Comparison of ENCODE assay signal across 9 mouse cellular contexts in the genomic region with DNA sequence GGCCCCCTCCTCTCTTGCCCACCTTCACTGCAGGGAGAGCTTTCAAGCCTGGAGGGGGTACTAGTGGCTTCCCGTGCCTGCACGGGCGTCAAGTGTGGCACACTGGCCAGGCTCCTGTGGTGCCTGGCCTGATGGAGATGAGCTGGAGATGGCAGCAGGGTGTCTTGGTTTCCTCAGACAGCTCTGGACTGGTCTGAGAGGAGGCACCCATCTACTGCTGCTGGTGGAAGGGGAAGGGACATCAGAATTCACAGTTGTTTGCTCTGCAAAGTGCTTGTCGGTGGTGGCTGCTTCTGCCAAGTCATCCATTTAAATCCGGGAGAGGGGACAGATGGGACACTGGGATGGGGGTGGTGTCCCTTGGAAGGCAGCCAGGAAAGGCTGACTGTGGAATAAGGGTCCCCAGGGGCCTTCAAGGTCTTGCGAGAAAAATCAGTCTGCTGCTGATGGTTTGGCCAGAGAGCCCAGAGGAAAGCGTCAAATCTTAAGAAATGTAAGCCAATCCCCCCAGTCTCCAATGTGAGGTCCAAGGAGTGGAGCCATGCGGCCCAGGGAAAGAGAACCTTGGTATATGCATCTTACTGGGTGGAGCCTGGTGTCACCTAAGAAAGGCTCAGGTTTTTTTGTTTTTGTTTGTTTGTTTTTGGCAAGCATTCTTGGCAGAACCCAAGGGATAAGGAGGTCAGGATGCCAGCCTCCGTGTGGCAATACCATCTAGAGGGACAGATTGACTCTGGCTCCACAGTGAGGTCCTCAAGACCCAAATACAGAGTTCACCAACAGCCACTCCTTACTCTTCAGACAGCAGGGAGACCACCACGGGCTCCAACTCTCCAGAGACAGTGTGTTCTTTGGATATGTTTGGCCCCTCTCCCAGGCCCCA. TPM values are rescaled to one million over a fixed set of nuclear protein-coding genes. Genes with fewer than 3 reads are reported as not detected.
DNase-seq lines count a peak whose midpoint lies in the region; ATAC-seq and TF ChIP-seq lines count a peak whose summit lies in the region.
"Had no signal": no experiment of that assay in that cellular context is flagged by ENCODE, and none has a peak within 500 bp of the region (broad histone marks: within the 10 kb centered on the region; RNA-seq: fewer than 3 reads in every experiment).

No protein-coding gene starts in this region.

- WGBS in hindbrain, embryonic 13.5 days = 51% methylated on average over 10 of the region's 10 CpGs
- 82% methylated on average over 10 of the region's 10 CpGs for WGBS in hindbrain, embryonic 10.5 days
- 62% methylated on average over 10 of the region's 10 CpGs for WGBS in stomach, embryonic 16.5 days
- WGBS in stomach, postnatal 0 days = 67% methylated on average over 10 of the region's 10 CpGs
- WGBS in forebrain, embryonic 11.5 days = 86% methylated on average over 10 of the region's 10 CpGs

- no peaks in the 10 kb centered on the region for H3K27me3 ChIP-seq in hindbrain, embryonic 13.5 days
- no peaks in the 10 kb centered on the region for H3K27me3 ChIP-seq in hindbrain, embryonic 10.5 days (ENCODE audit: insufficient read depth, poor library complexity, severe bottlenecking)
- no peaks in the 10 kb centered on the region for H3K27me3 ChIP-seq in stomach, embryonic 16.5 days (ENCODE audit: control insufficient read depth, insufficient read depth, low read length)
- no peaks in the 10 kb centered on the region for H3K27me3 ChIP-seq in stomach, postnatal 0 days (ENCODE audit: control insufficient read depth, insufficient read depth, low read length)
- no peaks in the 10 kb centered on the region for H3K27me3 ChIP-seq in forebrain, embryonic 11.5 days (ENCODE audit: control insufficient read depth, insufficient read depth, low read length)

- no peak for TF ChIP-seq CTCF in stomach, postnatal 0 days (IDR thresholded peaks at IDR 0.05; ENCODE audit: low read depth)

- no peaks in the 10 kb centered on the region for H3K9me3 ChIP-seq in hindbrain, embryonic 13.5 days
- no peaks in the 10 kb centered on the region for H3K9me3 ChIP-seq in hindbrain, embryonic 10.5 days
- H3K9me3 ChIP-seq in stomach, embryonic 16.5 days (replicated peaks; ENCODE audit: control insufficient read depth, low read length) = no peaks in the 10 kb centered on the region
- no peaks in the 10 kb centered on the region for H3K9me3 ChIP-seq in stomach, postnatal 0 days (ENCODE audit: control insufficient read depth, low read length)
- H3K9me3 ChIP-seq in forebrain, embryonic 11.5 days (ENCODE audit: control insufficient read depth, low read length) = no peaks in the 10 kb centered on the region

- ATAC-seq in hindbrain, embryonic 13.5 days (ENCODE audit: low FRiP score) = no peak
- ATAC-seq in stomach, embryonic 16.5 days (ENCODE audit: insufficient read depth, low FRiP score) = peak; percentile 48; the same call in 1 of the 2 replicates
- no peak for ATAC-seq in stomach, postnatal 0 days (ENCODE audit: low FRiP score, low TSS enrichment)
- ATAC-seq in inflammation-experienced regulatory T-cells, adult 6 months = no peak
- no peak for ATAC-seq in forebrain, embryonic 11.5 days (replicated peaks; ENCODE audit: low FRiP score)

- peaks cover 25% of the 10 kb centered on the region for H3K36me3 ChIP-seq in hindbrain, embryonic 13.5 days
- peaks cover 54% of the 10 kb centered on the region for H3K36me3 ChIP-seq in hindbrain, embryonic 10.5 days
- H3K36me3 ChIP-seq in stomach, embryonic 16.5 days (ENCODE audit: control insufficient read depth, insufficient read depth, low read length) = peaks cover 4% of the 10 kb centered on the region; the same call in 1 of the 2 replicates
- H3K36me3 ChIP-seq in stomach, postnatal 0 days (ENCODE audit: control insufficient read depth, insufficient read depth, low read length) = peaks cover 11% of the 10 kb centered on the region
- H3K36me3 ChIP-seq in forebrain, embryonic 11.5 days (ENCODE audit: control insufficient read depth, insufficient read depth, low read length) = no peaks in the 10 kb centered on the region; the same call in 1 of the 2 replicates

- no peak overlapping the region for H3K9ac ChIP-seq in hindbrain, embryonic 13.5 days
- no peak overlapping the region for H3K9ac ChIP-seq in stomach, embryonic 16.5 days (ENCODE audit: low read length)
- no peak overlapping the region for H3K9ac ChIP-seq in stomach, postnatal 0 days (ENCODE audit: low read length)
- no peak overlapping the region for H3K9ac ChIP-seq in forebrain, embryonic 11.5 days (ENCODE audit: low read length)

- H3K4me2 ChIP-seq in hindbrain, embryonic 13.5 days = no peak overlapping the region
- H3K4me2 ChIP-seq in stomach, embryonic 16.5 days (ENCODE audit: low read depth, low read length) = no peak overlapping the region
- no peak overlapping the region for H3K4me2 ChIP-seq in stomach, postnatal 0 days (replicated peaks; ENCODE audit: low read depth)
- no peak overlapping the region for H3K4me2 ChIP-seq in forebrain, embryonic 11.5 days (ENCODE audit: low read depth, low read length, severe bottlenecking)

- TF ChIP-seq EP300 in stomach, postnatal 0 days (optimal IDR thresholded peaks at IDR 0.05) = no peak

- H3K4me1 ChIP-seq in hindbrain, embryonic 13.5 days (replicated peaks) = peaks cover 18% of the 10 kb centered on the region
- peaks cover 11% of the 10 kb centered on the region for H3K4me1 ChIP-seq in hindbrain, embryonic 10.5 days (replicated peaks)
- no peaks in the 10 kb centered on the region for H3K4me1 ChIP-seq in stomach, embryonic 16.5 days (ENCODE audit: control insufficient read depth, insufficient read depth, low read length)
- no peaks in the 10 kb centered on the region for H3K4me1 ChIP-seq in stomach, postnatal 0 days (replicated peaks; ENCODE audit: control insufficient read depth, insufficient read depth)
- H3K4me1 ChIP-seq in forebrain, embryonic 11.5 days (replicated peaks; ENCODE audit: control insufficient read depth, insufficient read depth, low read length) = no peaks in the 10 kb centered on the region

- no peak for DNase-seq in hindbrain, embryonic 10.5 days (ENCODE audit: low spot score)
- DNase-seq in stomach, postnatal 0 days (ENCODE audit: low spot score) = no peak
- DNase-seq in heart, postnatal 4 days = peak; percentile 74
- DNase-seq in retina, postnatal 7 days (ENCODE audit: low read depth, low spot score) = peak; percentile 27
- no peak for DNase-seq in forebrain, embryonic 11.5 days (ENCODE audit: low spot score)

- peak overlapping the region; percentile 75 for H3K27ac ChIP-seq in hindbrain, embryonic 13.5 days
- no peak overlapping the region for H3K27ac ChIP-seq in hindbrain, embryonic 10.5 days
- no peak overlapping the region for H3K27ac ChIP-seq in stomach, embryonic 16.5 days (ENCODE audit: low read length)
- H3K27ac ChIP-seq in stomach, postnatal 0 days (replicated peaks) = no peak overlapping the region
- H3K27ac ChIP-seq in forebrain, embryonic 11.5 days (ENCODE audit: low read depth, low read length) = no peak overlapping the region
- H3K27ac ChIP-seq: macrophage had no signal

- no peak overlapping the region for H3K4me3 ChIP-seq in hindbrain, embryonic 13.5 days
- H3K4me3 ChIP-seq in hindbrain, embryonic 10.5 days = no peak overlapping the region
- H3K4me3 ChIP-seq in stomach, embryonic 16.5 days (replicated peaks; ENCODE audit: low read length) = no peak overlapping the region
- H3K4me3 ChIP-seq in stomach, postnatal 0 days (ENCODE audit: low read depth, low read length) = no peak overlapping the region
- H3K4me3 ChIP-seq in forebrain, embryonic 11.5 days (ENCODE audit: low read depth, low read length) = no peak overlapping the region

RNA-seq across cellular contexts. Expression of gene Sesn2, which starts 17.9 kb away (rescaled TPM):
- 6.6 and 8.1 TPM in 2 replicates for polyA plus RNA-seq in hindbrain, embryonic 13.5 days (2015; fragmentation: Nextera tagmentation; extraction: Ambion mirVana)
- polyA plus RNA-seq in hindbrain, embryonic 10.5 days (2016; fragmentation: Nextera tagmentation; extraction: Ambion mirVana) = 12.9 and 13.0 TPM in 2 replicates
- polyA plus RNA-seq in stomach, embryonic 16.5 days (2015; fragmentation: Nextera tagmentation; extraction: Ambion mirVana) = 12.4 and 13.7 TPM in 2 replicates
- 7.6 and 8.2 TPM in 2 replicates for polyA plus RNA-seq in stomach, postnatal 0 days (2015; fragmentation: Nextera tagmentation; extraction: Ambion mirVana)
- 1 to 10 TPM; 3.9 to 4.2 TPM for total RNA-seq in heart, postnatal 4 days (2021)
- 1 to 10 TPM in 2 of 3 experiments, under 1 TPM in 1; 0.56 to 4.6 (median 1.9) TPM for polyA plus RNA-seq in inflammation-experienced regulatory T-cells, adult 6 months (2017; shearing (Covaris generic))
- polyA plus RNA-seq in forebrain, embryonic 11.5 days (2014; fragmentation: Nextera tagmentation; extraction: Ambion mirVana) = 9.4 and 9.5 TPM in 2 replicates

RNA-seq across cellular contexts. Expression of gene Med18, which starts 28.7 kb away (rescaled TPM):
- polyA plus RNA-seq in hindbrain, embryonic 13.5 days (2015; fragmentation: Nextera tagmentation; extraction: Ambion mirVana) = 18.5 and 20.6 TPM in 2 replicates
- polyA plus RNA-seq in hindbrain, embryonic 10.5 days (2016; fragmentation: Nextera tagmentation; extraction: Ambion mirVana) = 29.0 and 33.3 TPM in 2 replicates
- polyA plus RNA-seq in stomach, embryonic 16.5 days (2015; fragmentation: Nextera tagmentation; extraction: Ambion mirVana) = 19.5 and 20.0 TPM in 2 replicates
- polyA plus RNA-seq in stomach, postnatal 0 days (2015; fragmentation: Nextera tagmentation; extraction: Ambion mirVana) = 12.2 and 13.6 TPM in 2 replicates
- total RNA-seq in heart, postnatal 4 days (2021) = 10 to 100 TPM; 10.3 to 11.0 TPM
- polyA plus RNA-seq in inflammation-experienced regulatory T-cells, adult 6 months (2017; shearing (Covaris generic)) = 10 to 100 TPM; 24.0 to 27.5 (median 27.4) TPM
- 27.2 and 31.8 TPM in 2 replicates for polyA plus RNA-seq in forebrain, embryonic 11.5 days (2014; fragmentation: Nextera tagmentation; extraction: Ambion mirVana)

RNA-seq across cellular contexts. Expression of gene Atpif1, which starts 41.0 kb away (rescaled TPM):
- polyA plus RNA-seq in hindbrain, embryonic 13.5 days (2015; fragmentation: Nextera tagmentation; extraction: Ambion mirVana) = 1,428 and 1,433 TPM in 2 replicates
- 1,033 and 1,169 TPM in 2 replicates for polyA plus RNA-seq in hindbrain, embryonic 10.5 days (2016; fragmentation: Nextera tagmentation; extraction: Ambion mirVana)
- polyA plus RNA-seq in stomach, embryonic 16.5 days (2015; fragmentation: Nextera tagmentation; extraction: Ambion mirVana) = 1,031 and 1,078 TPM in 2 replicates
- 1,179 and 1,213 TPM in 2 replicates for polyA plus RNA-seq in stomach, postnatal 0 days (2015; fragmentation: Nextera tagmentation; extraction: Ambion mirVana)
- 100 to 1,000 TPM; 626 to 671 TPM for total RNA-seq in heart, postnatal 4 days (2021)
- 100 to 1,000 TPM; 180 to 267 (median 200) TPM for polyA plus RNA-seq in inflammation-experienced regulatory T-cells, adult 6 months (2017; shearing (Covaris generic))
- polyA plus RNA-seq in forebrain, embryonic 11.5 days (2014; fragmentation: Nextera tagmentation; extraction: Ambion mirVana) = 905 and 906 TPM in 2 replicates

RNA-seq across cellular contexts. Expression of gene Dnajc8, which starts 42.9 kb away (rescaled TPM):
- polyA plus RNA-seq in hindbrain, embryonic 13.5 days (2015; fragmentation: Nextera tagmentation; extraction: Ambion mirVana) = 154 and 156 TPM in 2 replicates
- polyA plus RNA-seq in hindbrain, embryonic 10.5 days (2016; fragmentation: Nextera tagmentation; extraction: Ambion mirVana) = 202 and 214 TPM in 2 replicates
- 138 and 149 TPM in 2 replicates for polyA plus RNA-seq in stomach, embryonic 16.5 days (2015; fragmentation: Nextera tagmentation; extraction: Ambion mirVana)
- 103 and 116 TPM in 2 replicates for polyA plus RNA-seq in stomach, postnatal 0 days (2015; fragmentation: Nextera tagmentation; extraction: Ambion mirVana)
- total RNA-seq in heart, postnatal 4 days (2021) = 10 to 100 TPM; 77.0 to 79.0 TPM
- 100 to 1,000 TPM; 288 to 351 (median 317) TPM for polyA plus RNA-seq in inflammation-experienced regulatory T-cells, adult 6 months (2017; shearing (Covaris generic))
- 208 and 217 TPM in 2 replicates for polyA plus RNA-seq in forebrain, embryonic 11.5 days (2014; fragmentation: Nextera tagmentation; extraction: Ambion mirVana)

Comparison
In these comparisons a context has a peak if more than half of its experiments do, and no peak if none do; other contexts are left out.
1. DNase-seq: peak in heart, postnatal 4 days (single experiment) and retina, postnatal 7 days (single experiment); none in hindbrain, embryonic 10.5 days (single experiment), stomach, postnatal 0 days (single experiment) and forebrain, embryonic 11.5 days (single experiment).